Mouse (Mus musculus): ENCODE measurements around the gene Mgat4d.

DNA sequence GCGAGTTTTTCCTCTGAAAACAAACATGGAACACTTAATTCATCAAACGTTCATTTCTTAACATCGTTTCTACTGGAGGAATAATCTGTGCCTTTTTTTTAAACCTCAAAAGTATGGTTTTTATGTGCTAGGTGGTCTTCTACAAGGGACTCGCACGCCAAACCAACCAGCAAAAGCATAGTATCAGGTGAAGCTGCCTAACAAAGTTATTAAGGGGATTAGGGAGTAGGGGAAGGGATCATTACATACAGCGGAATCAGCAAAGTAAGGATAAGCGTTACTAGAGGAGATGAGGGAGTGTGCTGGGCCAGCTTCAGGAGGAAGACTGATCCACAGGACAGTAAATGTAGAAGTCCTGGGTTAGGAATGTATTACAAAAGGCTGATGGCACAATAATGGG is 15.4 kb upstream of the Mgat4d start:
- no peak for TF ChIP-seq CTCF (IDR thresholded peaks at IDR 0.05)
- peak; percentile 33; the same call in 1 of the 2 replicates for TF ChIP-seq EP300 (IDR thresholded peaks at IDR 0.05)

Measured in lung, postnatal 0 days (tissue).